Mouse (Mus musculus) kidney, adult 18-20 months (tissue): ENCODE measurements around the gene Etl4.

Experiments used
- DNase-seq: peaks from one replicate; pipeline ENCODE4 v3.0.0; 2021

Gene Etl4

GRCm38 (mm10) chr2:20722165-20722991, 812.8 kb downstream of the Etl4 start:
- DNase-seq = no peak

GRCm38 (mm10) chr2:20723990-20724745, 814.6 kb downstream of the Etl4 start:
- peak; percentile 54 for DNase-seq

- no peak for DNase-seq
Measured at GRCm38 (mm10) chr2:20726974-20727373, 817.4 kb downstream of the Etl4 start.

- no peak for DNase-seq
Measured at GRCm38 (mm10) chr2:20727752-20728438, 818.3 kb downstream of the Etl4 start.

GRCm38 (mm10) chr2:20735444-20735843, 825.9 kb downstream of the Etl4 start:
- no peak for DNase-seq

GRCm38 (mm10) chr2:20736324-20737015, 826.9 kb downstream of the Etl4 start:
- peak; percentile 36 for DNase-seq

GRCm38 (mm10) chr2:20737112-20737808, 827.7 kb downstream of the Etl4 start:
- DNase-seq = peak; percentile 41

GRCm38 (mm10) chr2:20737837-20738236, 828.3 kb downstream of the Etl4 start:
- DNase-seq = no peak

GRCm38 (mm10) chr2:20747723-20748122, 838.1 kb downstream of the Etl4 start:
- no peak for DNase-seq

- no peak for DNase-seq
Measured at GRCm38 (mm10) chr2:20748481-20748880, 838.9 kb downstream of the Etl4 start.

GRCm38 (mm10) chr2:20749687-20750086, 840.1 kb downstream of the Etl4 start:
- no peak for DNase-seq

- DNase-seq = no peak
Measured at GRCm38 (mm10) chr2:20753282-20754110, 843.9 kb downstream of the Etl4 start.

GRCm38 (mm10) chr2:20756964-20757363, 847.4 kb downstream of the Etl4 start:
- no peak for DNase-seq

- no peak for DNase-seq
Measured at GRCm38 (mm10) chr2:20759045-20759662, 849.6 kb downstream of the Etl4 start.

- no peak for DNase-seq
Measured at GRCm38 (mm10) chr2:20761320-20761719, 851.7 kb downstream of the Etl4 start.

GRCm38 (mm10) chr2:20761751-20762150, 852.2 kb downstream of the Etl4 start:
- no peak for DNase-seq

GRCm38 (mm10) chr2:20763511-20764212, 854.1 kb downstream of the Etl4 start:
- DNase-seq = no peak

GRCm38 (mm10) chr2:20764566-20765090, 855.0 kb downstream of the Etl4 start:
- no peak for DNase-seq

GRCm38 (mm10) chr2:20768681-20769080, 859.1 kb downstream of the Etl4 start:
- DNase-seq = peak; percentile 7

- no peak for DNase-seq
Measured at GRCm38 (mm10) chr2:20770171-20770570, 860.6 kb downstream of the Etl4 start.
